Mouse (Mus musculus) embryonic facial prominence, embryonic 12.5 days (tissue): ENCODE measurements around the gene Gfy. TPM values are rescaled to one million over a fixed set of nuclear protein-coding genes. Genes with fewer than 3 reads are reported as not detected.

Experiments
- ATAC-seq: fragments of 200-750 bp; cut with Nextera tagmentation; 2 replicates; pipeline ENCODE4 v1.8.0; 2017; ENCODE audit not compliant: insufficient number of reproducible peaks, insufficient read depth, low FRiP score, low TSS enrichment
- H3K27ac ChIP-seq: fragments of 300-500 bp; sonication (generic); 2 replicates; pipeline ENCODE4 v1.5.1; 2016; ENCODE audit warnings: mild to moderate bottlenecking
- H3K27me3 ChIP-seq: fragments of 300-500 bp; sonication (generic); 2 replicates; pipeline ENCODE4 v1.6.1; 2016; ENCODE audit warnings: mild to moderate bottlenecking, moderate library complexity
- H3K36me3 ChIP-seq: fragments of 300-500 bp; sonication (generic); 2 replicates; pipeline ENCODE4 v1.6.1; 2016; ENCODE audit warnings: mild to moderate bottlenecking
- H3K4me1 ChIP-seq: fragments of 300-500 bp; sonication (generic); 2 replicates; pipeline ENCODE4 v1.6.1; 2016
- H3K4me2 ChIP-seq: fragments of 300-500 bp; sonication (generic); replicated peaks from 2 replicates; pipeline ENCODE4 v1.6.1; 2016; ENCODE audit warnings: mild to moderate bottlenecking, moderate library complexity
- H3K4me3 ChIP-seq: fragments of 300-500 bp; sonication (generic); 2 replicates; pipeline ENCODE4 v1.5.1; 2016; ENCODE audit warnings: mild to moderate bottlenecking
- H3K9ac ChIP-seq: fragments of 300-500 bp; sonication (generic); 2 replicates; pipeline ENCODE4 v1.6.1; 2016; ENCODE audit warnings: mild to moderate bottlenecking, moderate library complexity
- H3K9me3 ChIP-seq: fragments of 300-500 bp; sonication (generic); 2 replicates; pipeline ENCODE4 v1.6.1; 2016; ENCODE audit warnings: mild to moderate bottlenecking, moderate library complexity
- WGBS: fragments of 180-500 bp; shearing (Covaris S2); methylation state at CpG from one replicate; pipeline ENCODE4 v1.1.7; 2016; 5-methylcytosine and 5-hydroxymethylcytosine counted together
- polyA plus RNA-seq: library from polyadenylated mRNA; unstranded; fragments of >200 nt; fragmentation: Nextera tagmentation; extraction: Ambion mirVana; gene quantifications from 2 replicates; pipeline ENCODE4 v1.2.1, GENCODE M21; 2016

The Gfy gene
- polyA plus RNA-seq: 0.39 and 0.56 TPM in 2 replicates

GRCm38 (mm10) chr7:45179469-45179868, at the start of gene Gfy:
Gene Gfy, minus strand, starts transcription at chr7:45179569.
- Histone ChIP-seq H3K4me3 (no peak within 1 kb of the TSS), H3K9me3 (no peaks in the 10 kb centered on the region)
- WGBS: 22% methylated on average over 7 of the region's 7 CpGs

GRCm38 (mm10) chr7:45229046-45229445, 49.7 kb upstream of the Gfy start:
- Histone ChIP-seq H3K27ac (no peak overlapping the region), H3K4me3 (no peak overlapping the region), H3K9ac (no peak overlapping the region), H3K4me2 (no peak overlapping the region), H3K4me1 (peaks cover 10% of the 10 kb centered on the region), H3K9me3 (no peaks in the 10 kb centered on the region), H3K36me3 (peaks cover 83% of the 10 kb centered on the region), H3K27me3 (no peaks in the 10 kb centered on the region)
- 97% methylated on average over 8 of the region's 8 CpGs for WGBS
- no peak for ATAC-seq

More at GRCm38 (mm10) chr7:45179469-45179868, at the start of gene Gfy:
- no peak for ATAC-seq
- Histone ChIP-seq H3K9ac (no peak within 1 kb of the TSS), H3K36me3 (no peaks in the 10 kb centered on the region), H3K4me1 (peaks cover 12% of the 10 kb centered on the region), H3K27me3 (peaks cover 100% of the 10 kb centered on the region), H3K27ac (no peak within 1 kb of the TSS), H3K4me2 (no peak within 1 kb of the TSS)

DNA sequence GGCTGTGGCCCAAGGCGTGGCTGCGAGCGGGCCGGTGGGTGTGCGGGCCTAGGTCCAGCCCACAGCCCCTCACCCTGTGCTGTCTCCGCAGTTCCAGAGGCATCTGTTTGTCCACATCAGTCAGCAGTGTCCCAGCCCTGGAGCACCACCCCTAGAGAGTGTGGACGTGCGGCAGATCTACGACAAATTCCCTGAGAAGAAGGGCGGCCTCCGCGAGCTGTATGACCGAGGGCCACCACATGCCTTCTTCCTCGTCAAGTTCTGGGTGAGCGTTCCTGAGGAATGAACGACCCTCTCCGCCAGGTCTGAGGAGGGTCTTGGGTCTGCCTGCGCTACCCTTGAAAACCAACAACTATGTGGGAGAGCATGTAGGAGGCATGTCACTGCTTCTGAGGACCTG, 49.2 kb upstream of the Gfy start:
- Histone ChIP-seq H3K4me1 (peaks cover 5% of the 10 kb centered on the region; the same call in 1 of the 2 replicates), H3K9ac (no peak overlapping the region), H3K27ac (no peak overlapping the region), H3K36me3 (peaks cover 86% of the 10 kb centered on the region), H3K4me2 (no peak overlapping the region), H3K27me3 (no peaks in the 10 kb centered on the region), H3K9me3 (no peaks in the 10 kb centered on the region), H3K4me3 (no peak overlapping the region)
- ATAC-seq: no peak
- 96% methylated on average over 18 of the region's 18 CpGs for WGBS

DNA sequence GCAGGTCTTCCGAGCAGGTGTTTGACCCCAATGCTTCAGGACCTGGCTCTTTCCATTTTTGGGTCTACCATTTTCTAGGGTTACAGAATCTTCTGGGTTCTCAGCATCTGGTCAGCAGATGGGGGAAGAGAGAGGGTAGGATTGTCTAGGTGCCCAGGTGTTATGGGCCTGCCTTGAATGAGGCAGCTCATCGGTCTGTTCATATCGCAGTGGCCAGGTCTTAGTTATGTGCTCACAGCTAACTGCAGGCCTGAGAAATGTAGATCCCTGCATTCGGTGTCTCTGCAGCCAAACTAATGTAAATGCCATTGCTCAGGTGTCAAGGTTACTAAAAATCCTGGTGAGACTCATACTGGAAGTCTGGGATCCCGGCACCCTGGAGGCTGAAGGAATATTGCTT, 47.1 kb upstream of the Gfy start:
- H3K4me3 ChIP-seq: no peak overlapping the region
- no peaks in the 10 kb centered on the region for H3K27me3 ChIP-seq
- 93% methylated on average over 5 of the region's 5 CpGs for WGBS
- no peaks in the 10 kb centered on the region for H3K9me3 ChIP-seq
- peaks cover 88% of the 10 kb centered on the region for H3K36me3 ChIP-seq
- H3K27ac ChIP-seq: no peak overlapping the region
- no peak overlapping the region for H3K9ac ChIP-seq
- ATAC-seq: no peak
- no peaks in the 10 kb centered on the region for H3K4me1 ChIP-seq
- no peak overlapping the region for H3K4me2 ChIP-seq

DNA sequence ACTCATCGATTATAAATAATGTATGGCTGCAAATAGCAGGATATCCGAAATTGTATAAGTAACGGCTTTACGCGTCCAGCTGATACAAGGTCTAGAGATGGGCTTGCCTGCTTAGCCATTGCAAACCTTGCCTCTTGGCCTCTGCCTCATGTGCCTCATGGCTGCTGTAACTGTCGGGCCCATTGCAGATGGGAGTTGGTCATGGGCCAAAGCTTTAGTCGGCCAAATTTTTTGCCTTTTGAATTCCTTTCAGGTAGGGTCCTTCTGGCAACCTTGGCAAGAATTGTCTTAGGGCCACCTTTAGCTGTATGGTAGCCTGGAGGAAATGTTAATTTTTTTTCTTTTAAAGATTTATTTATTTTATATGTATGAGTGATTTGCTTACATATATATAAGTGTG, 45.5 kb upstream of the Gfy start:
- H3K9me3 ChIP-seq: no peaks in the 10 kb centered on the region
- no peak overlapping the region for H3K9ac ChIP-seq
- no peaks in the 10 kb centered on the region for H3K27me3 ChIP-seq
- no peak for ATAC-seq
- no peaks in the 10 kb centered on the region for H3K4me1 ChIP-seq
- 95% methylated on average over 7 of the region's 7 CpGs for WGBS
- no peak overlapping the region for H3K27ac ChIP-seq
- H3K4me2 ChIP-seq: no peak overlapping the region
- H3K4me3 ChIP-seq: no peak overlapping the region
- peaks cover 96% of the 10 kb centered on the region for H3K36me3 ChIP-seq

DNA sequence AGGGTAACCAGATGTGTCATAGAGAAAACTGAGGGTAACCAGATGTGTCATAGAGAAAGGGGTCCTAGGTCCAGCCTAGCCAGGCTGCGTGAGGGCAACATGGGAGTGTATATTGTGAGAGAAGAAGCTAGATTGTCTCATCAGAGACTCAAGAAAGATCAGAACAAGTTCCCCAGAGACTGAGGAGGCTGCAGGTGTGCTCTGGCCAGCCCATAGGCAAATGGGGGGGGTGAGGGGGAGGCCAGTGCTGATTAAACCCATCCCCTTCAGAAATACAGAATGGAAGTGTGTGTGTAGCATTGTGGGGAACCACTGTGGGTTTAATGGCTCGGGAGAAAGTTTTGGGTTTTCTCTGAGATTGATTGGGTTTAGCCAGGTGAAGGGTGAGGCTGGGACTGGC, 42.3 kb upstream of the Gfy start:
- H3K4me3 ChIP-seq: no peak overlapping the region
- ATAC-seq: no peak
- H3K27me3 ChIP-seq: no peaks in the 10 kb centered on the region
- no peak overlapping the region for H3K4me2 ChIP-seq
- no peak overlapping the region for H3K9ac ChIP-seq
- 90% methylated on average over 2 of the region's 2 CpGs for WGBS
- H3K4me1 ChIP-seq: peaks cover 23% of the 10 kb centered on the region
- H3K9me3 ChIP-seq: no peaks in the 10 kb centered on the region
- H3K36me3 ChIP-seq: peaks cover 94% of the 10 kb centered on the region
- no peak overlapping the region for H3K27ac ChIP-seq

- peak; percentile 77 for ATAC-seq
- H3K27ac ChIP-seq: peak overlapping the region; percentile 98
- WGBS: 3% methylated on average over 13 of the region's 13 CpGs
- H3K27me3 ChIP-seq: peaks cover 8% of the 10 kb centered on the region
- H3K36me3 ChIP-seq: peaks cover 45% of the 10 kb centered on the region
- H3K9ac ChIP-seq: peak overlapping the region; percentile 99
- peaks cover 29% of the 10 kb centered on the region for H3K4me1 ChIP-seq
- H3K9me3 ChIP-seq: no peaks in the 10 kb centered on the region
- H3K4me2 ChIP-seq: peak overlapping the region; percentile 93
- H3K4me3 ChIP-seq: peak overlapping the region; percentile 86
Measured at GRCm38 (mm10) chr7:45216442-45217183, 37.2 kb upstream of the Gfy start.

GRCm38 (mm10) chr7:45215673-45216441, 36.5 kb upstream of the Gfy start, which contains the start of gene Tead2:
Gene Tead2, plus strand, starts transcription at chr7:45215753.
- peaks cover 29% of the 10 kb centered on the region for H3K4me1 ChIP-seq

GRCm38 (mm10) chr7:45213708-45214107, 34.3 kb upstream of the Gfy start:
- Histone ChIP-seq H3K36me3 (peaks cover 16% of the 10 kb centered on the region), H3K9ac (no peak overlapping the region), H3K4me1 (peaks cover 24% of the 10 kb centered on the region), H3K4me2 (no peak overlapping the region), H3K4me3 (no peak overlapping the region), H3K9me3 (no peaks in the 10 kb centered on the region), H3K27ac (no peak overlapping the region), H3K27me3 (peaks cover 25% of the 10 kb centered on the region)
- no peak for ATAC-seq
- 51% methylated on average over 5 of the region's 5 CpGs for WGBS

More at GRCm38 (mm10) chr7:45215673-45216441, 36.5 kb upstream of the Gfy start, which contains the start of gene Tead2:
- peaks cover 38% of the 10 kb centered on the region for H3K36me3 ChIP-seq
- no peaks in the 10 kb centered on the region for H3K9me3 ChIP-seq
- peak within 1 kb of the TSS; percentile 86 for H3K4me3 ChIP-seq
- H3K27me3 ChIP-seq: peaks cover 15% of the 10 kb centered on the region
- under 1% methylated on average over 54 of the region's 55 CpGs for WGBS
- peak within 1 kb of the TSS; percentile 99 for H3K9ac ChIP-seq
- H3K27ac ChIP-seq: peak within 1 kb of the TSS; percentile 98
- ATAC-seq: peak; percentile 25; the same call in 1 of the 2 replicates
- peak within 1 kb of the TSS; percentile 93 for H3K4me2 ChIP-seq

DNA sequence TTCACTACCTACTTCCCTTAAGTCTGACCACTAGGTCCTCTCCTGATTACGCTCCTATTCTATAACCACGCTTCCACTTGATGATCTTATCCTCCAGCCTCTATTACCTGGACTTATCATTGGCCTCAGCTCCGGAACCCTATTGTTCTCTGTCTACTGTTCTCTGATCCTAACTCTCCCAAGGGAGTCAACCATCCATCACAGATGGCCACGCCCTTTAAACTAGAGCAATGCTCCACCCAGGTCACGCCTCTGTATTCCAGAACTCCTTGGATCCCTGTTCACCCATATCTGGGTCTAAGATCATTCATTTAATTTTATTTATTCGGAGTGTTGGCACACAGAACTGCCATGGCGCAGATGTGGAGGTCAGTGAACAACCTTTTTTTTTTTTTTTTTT, 33.0 kb upstream of the Gfy start:
- Histone ChIP-seq H3K4me2 (no peak overlapping the region), H3K27me3 (peaks cover 25% of the 10 kb centered on the region), H3K9ac (no peak overlapping the region), H3K9me3 (no peaks in the 10 kb centered on the region; the same call in 1 of the 2 replicates), H3K36me3 (0 out of 2 replicates have a peak, but pooled peaks cover 3% of the 10 kb centered on the region), H3K4me1 (peaks cover 11% of the 10 kb centered on the region), H3K27ac (no peak overlapping the region), H3K4me3 (no peak overlapping the region)
- no peak for ATAC-seq
- WGBS: 69% methylated on average over 7 of the region's 7 CpGs

DNA sequence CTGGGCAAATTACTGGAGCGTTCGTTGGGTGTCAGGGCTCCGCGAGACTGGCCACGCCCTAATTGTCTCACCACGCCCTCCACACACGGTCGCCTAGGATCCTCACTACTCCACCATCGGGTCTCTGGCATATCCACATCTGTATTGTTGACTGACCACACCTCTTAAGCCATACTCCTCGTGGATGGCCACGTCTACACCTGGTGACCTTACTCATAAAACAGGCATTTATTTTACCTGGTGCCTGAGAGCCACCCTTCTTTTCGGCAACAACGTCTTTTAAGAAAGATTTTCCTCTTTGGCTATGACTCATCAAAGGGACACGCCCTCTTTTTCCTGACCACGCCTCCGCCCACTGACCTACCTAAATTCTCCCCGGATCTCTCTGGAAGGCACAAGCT, 32.5 kb upstream of the Gfy start, which contains the start of gene Dkkl1:
Gene Dkkl1, minus strand, starts transcription at position 297 of the 401 bp plus-strand sequence.
- no peaks in the 10 kb centered on the region for H3K36me3 ChIP-seq
- H3K27ac ChIP-seq: no peak within 1 kb of the TSS
- no peak within 1 kb of the TSS for H3K9ac ChIP-seq
- no peak for ATAC-seq
- 5% methylated on average over 17 of the region's 17 CpGs for WGBS
- H3K4me1 ChIP-seq: peaks cover 6% of the 10 kb centered on the region; the same call in 1 of the 2 replicates
- H3K4me3 ChIP-seq: no peak within 1 kb of the TSS
- H3K4me2 ChIP-seq: peak within 1 kb of the TSS; percentile 37
- H3K27me3 ChIP-seq: peaks cover 25% of the 10 kb centered on the region
- H3K9me3 ChIP-seq: no peaks in the 10 kb centered on the region; the same call in 1 of the 2 replicates
